Mouse (Mus musculus): ENCODE measurements at regions not wholly inside any gene's neighbourhood (a gene's known extent, or its start where the extent isn't known, plus 50 kb on each side); places are given as distances from the start of the nearest gene placed in this dataset.

DNA sequence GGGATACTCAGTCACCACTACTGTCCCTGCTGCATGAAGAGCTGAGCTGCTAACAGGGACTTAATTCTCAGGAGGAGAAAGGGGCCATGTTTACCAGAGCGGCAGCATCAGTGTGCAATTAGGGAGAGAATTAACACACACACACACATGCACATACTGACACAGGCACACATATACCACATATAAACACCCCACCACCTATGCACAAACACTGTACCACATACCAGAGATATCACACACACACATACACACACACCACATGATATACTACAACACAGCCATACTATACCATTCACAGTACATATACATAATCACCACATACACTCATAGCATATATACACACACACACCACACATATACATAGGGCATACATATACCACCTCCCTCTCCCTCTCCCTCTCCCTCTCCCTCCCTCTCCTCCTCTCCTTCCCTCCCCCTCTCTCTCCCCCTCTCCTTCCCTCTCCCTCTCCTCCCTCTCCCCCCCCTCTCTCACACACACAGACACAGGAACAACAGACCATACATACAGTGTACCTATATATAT is 294.2 kb downstream of the Ice1 start:
- H3K4me3 ChIP-seq (replicated peaks in 1 of 3; ENCODE audit: low read depth in 2 of 3, low read length in 2 of 3, poor library complexity in 1 of 3) = peak overlapping the region in 1 of 3 experiments; percentile 9
- no peaks in the 10 kb centered on the region for H3K79me2 ChIP-seq (replicated peaks; ENCODE audit: control insufficient read depth, extremely low read depth, insufficient read depth, poor library complexity, severe bottlenecking)
- no peaks in the 10 kb centered on the region for H3K27me3 ChIP-seq (replicated peaks)
- dilution Hi-C loops (cut with MboI; ENCODE audit: extremely low pct_ligation_motif_present, extremely low pct_unique_long_range_greater_than_20kb, low sequenced_read_pairs) (no loop called here), in situ Hi-C loops (cut with MboI; ENCODE audit: low pct_ligation_motif_present, low pct_unique_long_range_greater_than_20kb, low sequenced_read_pairs) (no loop called here)
- no peaks in the 10 kb centered on the region for H3K36me3 ChIP-seq (replicated peaks in 1 of 2; ENCODE audit: control insufficient read depth in 1 of 2, insufficient read depth in 1 of 2, low read length in 1 of 2)
- no peak for DNase-seq (ENCODE audit: extremely low read depth)
- TF ChIP-seq MXI1 (IDR thresholded peaks at IDR 0.05; ENCODE audit: low read depth, low read length) (no peak), ZMIZ1 (IDR thresholded peaks at IDR 0.05; ENCODE audit: low read depth, low read length) (no peak), CHD1 (IDR thresholded peaks at IDR 0.05; ENCODE audit: low read depth, low read length) (no peak), MAFK (IDR thresholded peaks at IDR 0.05; ENCODE audit: insufficient replicate concordance, low read length) (no peak), NRF1 (IDR thresholded peaks at IDR 0.05; ENCODE audit: low read depth, low read length) (no peak), JUN (IDR thresholded peaks at IDR 0.05; ENCODE audit: insufficient read depth, low read depth, low read length) (no peak), ZKSCAN1 (IDR thresholded peaks at IDR 0.05; ENCODE audit: borderline replicate concordance, low read depth, low read length) (no peak), NELFE (IDR thresholded peaks at IDR 0.05; ENCODE audit: low read depth, low read length) (no peak), E2F4 (IDR thresholded peaks at IDR 0.05; ENCODE audit: insufficient replicate concordance, low read depth, low read length) (no peak), GABPA (IDR thresholded peaks at IDR 0.05; ENCODE audit: insufficient replicate concordance, low read depth, low read length) (no peak), SIN3A (IDR thresholded peaks at IDR 0.05; ENCODE audit: low read length) (no peak), POLR2A (IDR thresholded peaks at IDR 0.05; ENCODE audit: low read depth, low read length) (no peak), BHLHE40 (IDR thresholded peaks at IDR 0.05; ENCODE audit: low read depth, low read length) (no peak), RCOR1 (conservative IDR thresholded peaks at IDR 0.05; ENCODE audit: low read depth, low read length) (no peak), MEF2A (IDR thresholded peaks at IDR 0.05; ENCODE audit: borderline replicate concordance, low read depth, low read length) (no peak)
- H3K27ac ChIP-seq (ENCODE audit: insufficient read depth, low read depth) = no peak overlapping the region
- H3K4me2 ChIP-seq (ENCODE audit: insufficient read depth, low read depth, poor library complexity, severe bottlenecking) = no peak overlapping the region
- no peaks in the 10 kb centered on the region for H3K4me1 ChIP-seq (ENCODE audit: control insufficient read depth in 1 of 2, insufficient read depth in 2 of 2)
- H3K9ac ChIP-seq (ENCODE audit: insufficient read depth, low read depth) = no peak overlapping the region
- peaks cover 78% of the 10 kb centered on the region for H3K9me3 ChIP-seq (replicated peaks; ENCODE audit: low read length)

DNA sequence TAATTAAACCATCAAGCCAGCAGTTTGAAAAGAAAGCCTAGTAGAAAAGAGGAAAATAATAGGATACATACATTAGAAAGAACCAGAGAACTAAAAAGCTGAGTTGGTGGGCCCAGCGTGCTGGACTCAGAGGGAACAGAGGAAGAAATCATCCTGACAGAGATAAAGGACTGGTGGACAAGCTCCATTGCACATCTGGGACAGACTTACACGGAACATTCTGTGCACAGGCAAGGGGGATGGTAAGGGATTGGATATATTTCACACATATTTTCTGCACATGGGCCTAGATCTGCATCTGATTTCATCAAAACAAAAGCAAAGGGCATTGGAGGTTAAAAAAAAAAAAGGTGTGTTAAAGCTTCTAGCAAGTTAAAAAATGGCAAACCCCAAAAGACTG is 293.5 kb downstream of the Ice1 start:
- Histone ChIP-seq H3K36me3 (replicated peaks in 1 of 2; ENCODE audit: control insufficient read depth in 1 of 2, insufficient read depth in 1 of 2, low read length in 1 of 2) (no peaks in the 10 kb centered on the region), H3K4me1 (ENCODE audit: control insufficient read depth in 1 of 2, insufficient read depth in 2 of 2) (no peaks in the 10 kb centered on the region), H3K4me3 (replicated peaks in 1 of 3; ENCODE audit: low read depth in 2 of 3, low read length in 2 of 3, poor library complexity in 1 of 3) (no peak overlapping the region), H3K27ac (ENCODE audit: insufficient read depth, low read depth) (no peak overlapping the region), H3K9ac (ENCODE audit: insufficient read depth, low read depth) (no peak overlapping the region), H3K4me2 (ENCODE audit: insufficient read depth, low read depth, poor library complexity, severe bottlenecking) (no peak overlapping the region), H3K79me2 (replicated peaks; ENCODE audit: control insufficient read depth, extremely low read depth, insufficient read depth, poor library complexity, severe bottlenecking) (no peaks in the 10 kb centered on the region), H3K9me3 (replicated peaks; ENCODE audit: low read length) (peaks cover 78% of the 10 kb centered on the region), H3K27me3 (replicated peaks) (no peaks in the 10 kb centered on the region)
- in situ Hi-C loops (cut with MboI; ENCODE audit: low pct_ligation_motif_present, low pct_unique_long_range_greater_than_20kb, low sequenced_read_pairs) (no loop called here), dilution Hi-C loops (cut with MboI; ENCODE audit: extremely low pct_ligation_motif_present, extremely low pct_unique_long_range_greater_than_20kb, low sequenced_read_pairs) (no loop called here)
- no peak for TF ChIP-seq ZMIZ1 (IDR thresholded peaks at IDR 0.05; ENCODE audit: low read depth, low read length)
- no peak for TF ChIP-seq POLR2AphosphoS2 (IDR thresholded peaks at IDR 0.05; ENCODE audit: low read depth, low read length)
- TF ChIP-seq USF2 (conservative IDR thresholded peaks at IDR 0.05; ENCODE audit: low read depth, low read length) = no peak
- TF ChIP-seq ZNF384 (IDR thresholded peaks at IDR 0.05; ENCODE audit: low read depth, low read length) = no peak
- no peak for TF ChIP-seq CHD1 (IDR thresholded peaks at IDR 0.05; ENCODE audit: low read depth, low read length)
- no peak for TF ChIP-seq EP300 (IDR thresholded peaks at IDR 0.05; ENCODE audit: low read length)
- TF ChIP-seq KAT2A (IDR thresholded peaks at IDR 0.05; ENCODE audit: insufficient replicate concordance, low read length) = no peak
- no peak for TF ChIP-seq PAX5 (IDR thresholded peaks at IDR 0.05; ENCODE audit: low read length)
- no peak for TF ChIP-seq ZC3H11A (IDR thresholded peaks at IDR 0.05; ENCODE audit: low read depth, low read length)
- no peak for TF ChIP-seq CHD2 (IDR thresholded peaks at IDR 0.05; ENCODE audit: low read length)
- DNase-seq (ENCODE audit: extremely low read depth) = no peak
